Mouse (Mus musculus) telencephalon, adult 2 months (tissue): ENCODE results near the gene Igfbp6.

Source experiments
- DNase-seq: peaks from one replicate; pipeline ENCODE4 v3.0.0-alpha.2; 2011; ENCODE audit warnings: low read depth, low spot score

The Igfbp6 gene

DNA sequence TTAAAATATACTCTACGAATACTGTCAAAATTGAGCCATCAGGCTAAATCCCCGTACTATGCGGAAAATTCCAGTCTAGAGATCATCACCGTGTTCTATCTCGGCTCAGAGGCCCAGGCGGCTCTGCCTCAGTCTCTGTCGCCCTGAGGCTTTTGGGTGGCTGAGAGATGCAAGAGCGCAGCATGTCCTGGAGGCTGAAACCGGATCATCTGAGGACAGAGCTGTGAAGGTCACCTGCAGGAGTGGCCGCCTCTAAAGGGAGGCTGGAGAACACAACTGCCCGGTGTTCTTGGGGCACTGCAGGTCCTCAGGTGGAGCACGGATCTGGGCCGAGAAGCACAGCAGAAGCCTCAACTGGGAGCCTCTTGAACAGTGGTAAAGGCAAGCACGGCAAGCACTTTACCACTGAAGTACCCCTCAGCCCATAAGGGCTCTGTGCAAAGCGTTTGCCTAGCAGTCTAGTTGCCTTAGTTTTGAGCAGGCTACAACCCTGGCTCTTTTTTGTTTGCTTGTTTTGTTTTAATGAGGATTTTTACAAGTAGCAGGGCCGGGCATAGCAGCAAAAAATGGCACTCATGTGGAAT is 31.7 kb downstream of the Igfbp6 start:
- no peak for DNase-seq

DNA sequence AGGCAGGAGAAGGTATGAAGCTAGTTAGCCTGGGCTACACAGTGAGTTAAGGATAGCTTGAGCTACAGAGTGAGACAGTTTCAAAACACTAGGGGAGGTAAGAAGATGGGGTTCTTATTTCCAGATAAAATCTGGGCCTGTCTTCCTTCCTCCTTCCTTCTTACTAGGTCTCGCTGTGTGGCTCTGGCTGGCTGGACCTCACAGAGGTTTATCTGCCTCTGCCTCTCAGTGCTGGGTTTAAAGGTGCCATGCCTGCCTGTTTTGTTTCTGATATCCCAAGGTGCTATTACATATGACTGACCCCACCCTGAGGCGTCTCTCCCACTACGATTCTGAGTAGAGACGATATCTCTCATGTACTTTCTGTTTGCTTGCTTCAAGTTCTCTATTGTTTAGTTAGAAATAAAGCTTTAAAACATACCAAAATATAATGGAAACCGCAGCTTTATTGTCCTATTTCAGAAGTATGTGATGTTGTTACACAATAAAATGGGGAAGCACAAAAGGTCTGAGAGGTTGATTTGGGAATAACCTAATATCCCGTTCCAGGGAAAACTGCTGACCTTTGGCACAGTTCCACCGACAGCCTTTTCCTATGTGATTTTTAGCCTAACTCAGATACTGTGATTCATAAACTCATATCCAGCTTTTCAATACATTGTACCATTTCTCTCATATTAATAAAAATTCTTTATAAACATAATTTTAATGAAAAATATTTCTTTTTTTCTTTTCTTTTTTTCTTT is 32.6 kb downstream of the Igfbp6 start:
- DNase-seq = no peak

DNA sequence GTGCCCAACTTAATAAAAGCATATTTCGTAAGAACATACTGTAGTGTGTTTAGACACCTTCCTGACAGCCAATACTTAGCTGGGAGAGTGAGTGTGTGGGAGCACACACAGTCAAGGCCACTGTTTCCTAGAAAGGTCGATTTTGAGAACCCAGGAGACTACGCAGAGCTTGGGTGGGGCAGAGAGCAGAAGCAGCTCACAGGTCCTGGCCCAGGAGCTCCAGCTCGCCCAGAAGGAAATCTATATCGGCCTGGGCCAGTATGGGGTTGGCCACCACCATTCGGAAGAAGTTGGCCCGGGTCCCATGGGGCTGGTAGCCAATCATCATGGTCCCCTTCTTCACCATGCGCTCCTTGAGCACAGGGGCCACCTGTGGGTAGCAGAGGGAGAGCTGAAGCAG is 33.3 kb downstream of the Igfbp6 start:
- DNase-seq = no peak

GRCm38 (mm10) chr15:102178279-102178678 is 34.1 kb downstream of the Igfbp6 start:
- DNase-seq = no peak

DNA sequence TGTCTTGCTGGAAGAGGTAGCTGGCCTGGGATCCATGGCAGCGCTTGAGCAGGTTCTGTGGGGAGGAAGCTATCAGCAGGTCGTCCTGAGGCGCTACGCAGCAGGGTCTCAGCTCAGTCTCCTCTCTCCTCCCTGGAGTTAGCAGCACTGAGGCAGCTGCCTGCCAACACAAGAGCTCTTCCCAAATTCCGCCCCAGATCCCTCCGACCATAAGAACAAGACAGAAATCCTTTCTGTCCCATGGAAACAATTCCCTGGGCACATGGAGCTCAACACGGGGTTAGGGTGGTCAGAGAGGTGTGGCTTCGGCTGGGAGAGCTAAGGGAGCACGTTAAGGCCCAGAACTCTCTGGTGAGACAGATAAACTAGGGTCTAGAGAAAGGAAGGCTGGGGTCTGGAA is 34.9 kb downstream of the Igfbp6 start:
- no peak for DNase-seq

GRCm38 (mm10) chr15:102179924-102180323 is 35.8 kb downstream of the Igfbp6 start:
- DNase-seq = no peak

GRCm38 (mm10) chr15:102183076-102183475 is 38.9 kb downstream of the Igfbp6 start:
- no peak for DNase-seq

DNA sequence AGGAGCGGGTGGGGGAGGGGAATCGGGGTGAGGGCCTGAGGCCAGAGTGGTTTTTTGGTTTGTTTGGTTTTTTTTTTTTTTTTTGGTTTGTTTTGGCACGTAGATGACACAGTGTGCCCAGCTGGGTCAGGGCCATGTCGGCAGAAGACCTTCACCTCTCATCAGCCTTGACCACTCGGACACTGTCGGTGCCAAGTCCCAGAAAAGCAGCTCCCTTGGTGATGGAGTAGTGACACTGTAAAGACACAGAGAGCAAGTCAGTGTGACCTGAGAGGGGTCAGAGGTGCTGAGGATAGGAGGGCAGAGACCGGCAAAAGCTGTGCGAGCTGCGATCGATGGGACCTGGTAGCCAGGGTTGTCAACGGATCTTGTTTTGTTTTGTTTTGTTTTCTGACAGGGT is 42.1 kb downstream of the Igfbp6 start:
- no peak for DNase-seq

DNA sequence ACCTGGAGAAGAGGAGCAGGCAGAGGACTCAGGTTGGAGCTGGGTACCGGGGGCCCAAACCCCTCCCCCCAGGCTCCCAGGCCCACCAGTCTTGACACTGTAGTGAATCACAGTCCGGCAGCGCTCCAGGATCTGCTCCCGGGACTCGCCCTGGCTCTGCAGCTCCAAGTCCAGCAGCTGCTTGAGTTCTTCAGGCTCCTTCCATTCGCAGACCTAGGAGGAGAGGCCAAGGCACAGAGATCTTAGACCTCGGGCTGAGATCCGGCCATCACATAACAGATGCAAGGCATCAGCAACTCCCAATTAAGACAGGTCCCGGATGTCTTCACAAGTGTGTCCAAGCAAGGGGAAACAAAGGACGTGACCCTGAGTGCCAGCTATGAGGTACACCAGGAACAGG is 43.9 kb downstream of the Igfbp6 start:
- no peak for DNase-seq

DNA sequence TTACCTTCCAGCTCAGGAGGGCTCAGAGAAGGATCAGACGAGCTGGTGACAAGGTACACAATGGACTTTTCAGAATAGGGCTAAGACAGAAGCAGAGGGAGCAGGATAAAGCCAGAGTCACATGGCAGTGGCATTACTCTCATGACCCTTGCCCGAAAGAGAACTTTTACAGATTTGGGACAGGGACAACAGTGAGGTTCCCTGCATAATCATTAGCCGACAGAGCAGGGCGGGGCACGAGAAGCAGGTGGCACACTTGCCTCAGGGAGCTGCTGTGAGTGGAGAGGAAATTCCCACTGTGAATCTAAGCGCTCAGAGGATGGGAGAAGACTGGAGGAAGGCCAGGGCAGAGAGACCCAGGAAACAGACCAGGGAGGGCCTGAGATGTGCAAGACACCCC is 44.7 kb downstream of the Igfbp6 start:
- DNase-seq = no peak

DNA sequence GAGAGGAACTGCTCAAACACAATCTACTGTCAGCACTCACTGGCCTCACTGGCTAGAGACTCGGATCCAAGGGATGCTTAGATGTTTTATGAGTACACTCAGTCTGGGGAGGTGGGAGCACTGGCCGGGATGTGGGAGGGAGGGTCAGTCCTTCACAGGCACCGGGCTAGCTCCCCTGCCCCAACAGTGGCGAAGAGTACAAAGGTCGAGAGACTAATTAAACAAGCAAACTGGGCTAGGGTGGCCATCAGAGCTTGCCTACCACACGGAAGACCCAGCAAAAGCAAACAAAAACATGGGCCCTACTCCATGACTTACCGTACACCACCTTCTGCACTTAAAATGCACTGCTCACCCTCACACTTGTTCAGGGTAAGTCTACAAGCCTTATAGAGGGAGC is 47.5 kb downstream of the Igfbp6 start:
- no peak for DNase-seq

GRCm38 (mm10) chr15:102192271-102192812 is 48.2 kb downstream of the Igfbp6 start:
- no peak for DNase-seq

GRCm38 (mm10) chr15:102192820-102193386 is 48.7 kb downstream of the Igfbp6 start:
- DNase-seq = no peak

GRCm38 (mm10) chr15:102193652-102194051 is 49.5 kb downstream of the Igfbp6 start:
- DNase-seq = no peak

DNA sequence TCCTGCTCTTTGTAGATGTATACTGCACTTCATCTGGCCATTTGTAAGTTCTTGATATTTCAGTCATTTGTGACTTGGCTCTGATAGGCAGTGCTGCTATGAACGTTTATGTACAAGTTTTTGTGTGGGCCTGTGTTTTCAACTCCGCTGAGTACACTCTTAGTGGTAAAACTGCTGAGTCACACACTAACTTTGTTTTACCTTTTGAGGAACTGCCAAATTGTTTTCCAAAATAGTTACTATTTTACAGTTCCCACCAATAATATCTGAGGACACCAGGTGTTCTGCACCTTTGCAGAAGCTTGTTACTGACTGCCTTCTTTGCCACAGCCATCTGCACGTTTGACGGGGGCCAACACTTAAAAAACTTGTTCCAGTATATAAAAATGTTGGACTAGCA is 50.3 kb downstream of the Igfbp6 start:
- no peak for DNase-seq

DNA sequence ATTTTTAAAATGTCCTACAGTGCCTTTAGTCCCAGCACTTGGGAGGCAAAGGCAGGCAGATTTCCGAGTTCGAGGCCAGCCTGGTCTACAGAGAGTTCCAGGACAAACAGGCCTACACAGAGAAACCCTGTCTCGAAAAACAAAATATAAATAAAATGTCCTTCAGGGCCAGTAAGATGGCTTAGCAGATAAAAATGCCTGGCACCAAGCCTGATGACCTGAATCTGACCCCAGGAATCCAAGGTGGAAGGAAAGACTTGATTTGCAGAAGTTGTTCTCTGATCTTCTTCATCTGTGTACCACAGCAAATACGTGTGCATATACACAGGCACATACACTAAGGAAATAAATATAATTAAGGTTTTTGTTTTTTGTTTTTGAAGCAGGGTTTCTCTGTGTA is 51.2 kb downstream of the Igfbp6 start:
- DNase-seq = no peak

DNA sequence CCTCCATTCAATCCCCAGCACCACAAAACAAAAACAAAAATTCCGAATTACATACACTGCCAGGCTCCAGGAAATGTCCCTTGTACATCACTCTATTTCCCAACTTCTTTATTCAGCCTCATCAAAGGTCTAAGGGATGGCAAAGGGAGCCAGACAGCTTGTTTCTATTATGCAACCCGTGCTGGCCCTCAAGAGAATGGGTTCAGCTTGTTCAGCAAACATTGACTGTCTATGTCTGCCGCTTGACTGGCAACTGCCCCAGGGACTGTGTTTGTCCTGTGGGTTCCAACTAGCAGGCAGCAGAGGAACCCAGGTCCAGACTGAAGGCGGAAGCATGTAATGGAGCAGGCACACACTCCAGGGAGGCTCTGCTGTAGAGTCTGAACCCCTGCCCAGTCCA is 54.7 kb downstream of the Igfbp6 start:
- DNase-seq = no peak
